Mouse (Mus musculus) frontal cortex, adult 2 months (tissue): ENCODE results near the gene Nmnat3. TPM values are rescaled to one million over a fixed set of nuclear protein-coding genes. Genes with fewer than 3 reads are reported as not detected.
"Not testable (repeated sequence)": the region's sequence is repeated elsewhere in the genome, so short reads cannot be mapped to it uniquely, and the experiment has no call there.

Source experiments
- DNase-seq, 2 experiments: peaks; one replicate each; pipeline ENCODE4 v3.0.0; 2022; ENCODE audit warnings: low spot score in 1 of 2; ENCODE audit errors: extremely low spot score in 1 of 2
- polyA plus RNA-seq: library from polyadenylated mRNA; depleted of rRNA; stranded (reverse); fragments of >200 nt; gene quantifications from 2 replicates; pipeline ENCODE4 v1.2.3, GENCODE M21; 2012; rRNA removed

The Nmnat3 gene
- polyA plus RNA-seq: 3.3 and 3.7 TPM in 2 replicates

DNA sequence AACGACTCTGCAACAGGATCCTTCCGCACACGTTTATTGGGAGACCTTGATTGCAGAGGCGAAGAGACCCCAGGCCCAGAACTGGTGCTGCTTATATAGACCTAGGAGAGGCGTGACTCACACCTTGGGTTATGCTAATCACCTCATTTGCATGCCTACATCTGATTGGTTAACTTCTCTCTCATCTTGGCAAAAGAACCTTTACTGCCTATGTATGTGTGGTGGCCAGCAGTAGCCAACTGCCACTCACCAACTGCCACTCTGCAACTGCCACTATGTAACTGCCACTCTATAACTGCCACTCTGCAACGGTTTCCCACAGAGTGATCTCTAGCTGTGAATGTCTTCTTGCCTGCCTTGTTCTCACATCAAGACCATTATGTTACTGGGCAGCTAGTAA is at the start of gene Nmnat3:
Gene Nmnat3, plus strand, starts transcription at position 301 of the 400 bp plus-strand sequence.
- not testable (repeated sequence) for DNase-seq

DNA sequence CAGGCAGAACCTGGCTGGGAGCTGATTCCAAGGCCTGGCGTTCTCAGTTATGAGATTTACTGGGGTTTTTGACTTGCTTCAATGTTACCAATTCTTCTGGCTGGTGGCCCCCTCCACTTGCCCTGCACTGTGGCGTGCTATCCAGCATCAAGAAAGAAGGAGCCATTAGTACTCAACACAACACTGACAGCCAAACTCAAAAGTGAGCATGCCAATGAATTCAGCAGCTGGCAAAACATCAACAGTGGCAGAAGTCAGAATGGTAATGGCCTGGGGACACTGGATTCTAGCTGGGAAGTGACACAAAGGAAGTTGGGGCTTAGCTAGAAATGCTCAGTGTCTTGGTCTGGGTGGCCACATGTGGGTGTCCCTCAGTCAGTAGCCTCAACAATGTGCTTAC is 43.8 kb upstream of the Nmnat3 start:
- DNase-seq: no peak

DNA sequence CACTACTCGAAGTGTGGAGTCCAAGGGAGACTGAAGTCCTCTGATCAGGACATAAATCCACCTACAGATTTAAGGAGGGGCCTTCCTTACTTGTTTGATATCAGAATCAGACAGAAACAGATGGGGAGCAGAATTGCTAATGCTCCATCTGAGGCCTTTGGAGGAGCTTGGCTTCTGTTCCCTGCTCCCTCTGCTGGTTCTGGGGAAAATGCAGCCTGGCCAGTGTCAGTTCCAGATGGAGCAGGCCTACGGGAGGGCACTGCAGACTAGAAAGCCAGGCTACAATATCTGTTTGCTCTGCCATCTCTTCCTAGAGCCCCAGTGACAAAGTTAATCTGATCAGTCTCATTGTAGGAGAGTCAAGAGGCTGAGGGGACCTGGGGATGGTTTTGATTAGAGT is 43.0 kb upstream of the Nmnat3 start:
- peak; percentile 23 to 80 for DNase-seq

DNA sequence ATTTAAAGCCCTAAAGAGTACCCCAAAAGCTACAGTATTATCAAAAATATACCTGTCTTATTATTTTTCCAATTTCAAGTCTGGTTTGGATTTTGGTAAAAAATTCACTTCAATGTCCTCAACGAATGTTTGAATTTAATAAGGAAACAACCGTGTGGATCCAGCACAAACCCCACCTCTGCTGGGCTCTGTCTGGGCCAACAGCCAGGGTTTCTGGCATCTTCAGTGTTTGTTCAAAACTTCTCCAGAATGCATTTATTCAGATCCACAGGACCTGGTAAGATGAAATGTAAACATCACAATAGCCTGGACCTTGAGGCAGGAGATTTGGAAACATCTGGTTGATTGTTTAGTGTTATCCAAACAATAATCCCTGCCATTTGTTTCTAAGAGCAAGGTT is 42.0 kb upstream of the Nmnat3 start:
- DNase-seq: no peak

DNA sequence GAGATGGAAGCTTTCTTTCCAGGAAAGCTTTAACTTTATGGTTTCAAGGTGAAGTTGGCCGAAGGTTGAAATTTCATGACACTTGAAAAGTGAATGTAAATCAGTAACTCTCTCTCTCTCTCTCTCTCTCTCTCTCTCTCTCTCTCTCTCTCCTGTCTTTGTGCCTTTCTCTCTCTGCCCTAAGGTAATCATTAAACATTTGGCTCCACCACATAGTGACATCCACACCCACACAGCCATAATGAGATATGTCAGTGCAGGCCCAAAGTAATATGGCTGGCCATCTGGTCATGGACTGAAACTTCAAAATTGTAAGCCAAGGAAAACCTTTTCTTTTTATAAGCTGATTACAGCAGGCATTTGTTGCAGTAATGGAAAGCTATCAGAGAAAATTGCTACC is 40.9 kb upstream of the Nmnat3 start:
- DNase-seq: no peak

DNA sequence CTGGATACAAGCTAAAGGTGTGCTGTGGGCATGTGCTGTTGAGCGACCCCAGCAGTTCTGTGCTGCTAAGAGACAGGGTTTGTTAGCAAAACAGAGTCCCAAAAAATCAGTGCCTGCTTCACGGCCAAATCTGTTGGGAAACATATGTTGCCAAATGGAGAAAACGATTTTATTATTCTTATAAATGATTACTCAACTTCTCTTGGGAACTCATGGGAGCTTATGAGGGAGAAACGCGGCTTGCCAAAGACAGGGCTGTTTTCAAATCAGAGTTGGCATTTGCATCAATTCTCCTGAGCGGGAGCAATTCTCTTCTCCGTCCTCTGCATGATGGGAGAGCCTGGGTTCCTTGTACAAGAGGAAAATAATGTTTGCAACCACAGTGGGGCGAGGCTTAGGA is 27.0 kb upstream of the Nmnat3 start:
- peak in 1 of 2 experiments; percentile 12 for DNase-seq

DNA sequence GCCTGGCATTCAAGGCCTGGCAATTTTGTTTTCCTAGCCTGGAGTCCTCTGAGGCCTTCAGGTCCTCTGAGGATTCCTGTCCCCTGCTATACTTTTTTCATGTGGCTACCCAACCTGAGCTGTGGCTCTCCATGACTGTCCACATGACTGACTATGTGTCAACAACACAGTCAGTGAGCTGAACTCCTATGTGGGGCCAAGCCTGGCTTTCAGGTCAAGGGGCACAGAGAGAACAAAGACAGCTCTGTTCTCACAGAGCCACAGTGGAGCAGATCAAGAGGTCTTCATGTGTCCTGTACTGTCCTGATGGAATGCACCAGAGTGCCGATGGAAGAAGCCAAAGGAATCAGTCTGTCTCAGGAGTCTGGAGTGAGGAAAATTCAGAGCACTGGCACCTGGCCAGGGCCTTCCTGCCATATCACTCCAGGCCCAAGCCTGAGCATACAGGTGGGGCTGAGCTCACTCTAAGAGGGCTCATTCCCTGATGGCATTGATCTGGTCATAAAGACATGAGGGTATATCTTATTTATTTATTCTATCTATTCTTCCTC is 25.7 kb upstream of the Nmnat3 start:
- DNase-seq: no peak

DNA sequence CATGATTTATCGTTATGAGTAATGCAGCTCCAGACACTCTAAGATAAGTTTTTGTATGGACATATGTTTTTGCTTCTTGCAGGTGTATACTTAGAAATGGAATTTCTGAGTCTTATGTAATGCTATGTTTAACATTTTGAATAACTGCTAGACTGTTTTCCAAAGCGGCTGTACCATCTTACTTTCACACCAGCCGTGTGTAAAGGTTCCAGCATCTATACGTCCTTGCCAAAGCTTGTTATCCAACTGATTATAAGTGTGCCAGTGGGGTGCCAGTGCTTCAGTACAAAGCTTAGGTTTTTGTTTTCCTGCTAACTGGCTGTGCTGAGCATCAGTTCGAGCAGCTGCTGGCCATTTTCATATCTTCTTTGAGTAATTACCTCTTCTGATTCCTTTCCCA is 22.3 kb upstream of the Nmnat3 start:
- DNase-seq: peak in 1 of 2 experiments; percentile 13

DNA sequence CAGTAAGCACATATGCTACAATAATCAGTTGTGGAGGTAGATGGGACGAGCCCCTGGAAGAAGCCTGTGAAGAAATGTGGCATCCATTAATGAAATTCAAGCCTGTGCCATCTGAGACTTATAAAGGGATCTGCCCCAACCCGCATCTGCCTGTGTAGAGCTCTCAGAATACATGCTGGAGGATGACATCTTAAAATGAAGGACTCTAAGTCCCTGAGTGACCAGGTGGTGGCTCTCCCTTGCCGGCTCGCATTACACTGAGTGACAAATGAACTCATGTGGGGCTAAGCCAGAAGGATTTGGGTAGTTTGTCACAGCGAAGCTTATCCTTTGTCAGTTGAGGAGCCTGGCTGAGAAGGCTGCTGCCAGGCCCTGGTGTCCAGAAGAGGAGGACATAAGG is 14.5 kb upstream of the Nmnat3 start:
- DNase-seq: no peak

DNA sequence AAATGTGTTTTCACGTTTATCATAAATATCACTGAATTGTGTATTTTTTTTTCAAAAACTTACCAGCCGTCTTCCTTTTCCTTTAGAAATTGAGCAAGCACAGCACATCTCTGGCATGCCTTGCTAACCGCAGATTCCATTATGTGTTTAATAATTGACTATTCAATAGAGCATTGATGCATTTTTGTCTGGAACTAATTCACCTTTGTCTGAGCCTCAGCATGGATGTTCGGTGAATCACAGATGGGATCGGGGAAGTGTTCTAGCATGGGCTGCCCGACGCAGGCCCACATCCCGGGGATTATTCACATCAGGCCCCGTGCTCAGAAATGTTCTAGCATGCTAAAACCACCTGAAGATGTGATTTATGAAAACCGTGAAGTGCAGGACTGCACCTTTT is 12.2 kb upstream of the Nmnat3 start:
- no peak for DNase-seq

DNA sequence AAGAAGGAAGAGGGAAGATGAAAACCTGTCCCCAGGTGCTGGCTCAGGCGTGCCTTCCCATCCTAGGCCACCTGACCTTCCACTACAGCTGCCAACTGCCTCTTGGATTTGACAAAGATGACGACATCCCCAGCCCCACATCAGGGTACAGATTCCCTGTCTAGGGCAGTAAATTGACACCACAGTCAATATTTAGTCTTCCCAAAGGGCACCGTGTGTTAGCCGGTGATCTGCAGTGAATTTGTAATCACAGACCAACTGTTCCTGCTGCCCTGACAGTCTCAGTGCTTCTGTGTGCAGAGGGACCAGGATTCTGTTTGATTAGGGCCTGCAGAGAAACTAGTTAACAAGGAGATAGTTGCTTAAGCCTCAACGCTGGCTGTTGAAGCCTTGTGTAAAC is 7.1 kb upstream of the Nmnat3 start:
- no peak for DNase-seq

DNA sequence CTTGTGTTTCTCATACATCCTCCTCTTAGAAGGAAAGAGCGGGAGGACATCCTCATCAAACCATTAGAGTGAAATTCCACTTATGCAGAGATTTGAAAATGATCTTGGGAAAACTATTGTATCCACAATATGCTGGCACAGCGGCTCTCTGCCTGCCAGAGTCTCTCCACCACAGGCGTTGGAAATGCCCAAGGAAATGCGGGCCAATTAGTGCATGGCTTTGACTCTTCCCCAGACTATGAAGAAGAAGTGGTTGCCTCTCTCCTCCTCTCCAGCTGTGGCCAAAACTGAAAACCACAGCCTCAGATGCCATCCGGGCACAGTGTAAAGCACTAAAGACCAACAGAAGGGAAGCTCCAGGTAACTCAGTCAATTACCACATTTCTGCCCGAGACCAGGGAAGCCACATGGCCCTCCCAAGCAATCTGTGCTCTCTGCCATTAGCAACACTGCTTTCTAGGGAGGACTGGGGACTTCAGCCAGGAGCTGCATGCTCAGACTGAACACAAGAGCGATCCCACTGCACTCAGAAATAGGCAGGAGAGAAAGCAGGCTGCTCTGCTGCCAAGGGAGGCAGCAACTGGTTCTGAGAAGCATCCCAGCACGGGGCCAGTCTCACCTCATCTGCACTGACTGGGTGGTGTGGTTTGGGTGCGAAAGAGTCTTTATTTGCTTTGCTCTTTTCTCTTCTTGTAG is 1.5 kb upstream of the Nmnat3 start:
- DNase-seq: no peak

DNA sequence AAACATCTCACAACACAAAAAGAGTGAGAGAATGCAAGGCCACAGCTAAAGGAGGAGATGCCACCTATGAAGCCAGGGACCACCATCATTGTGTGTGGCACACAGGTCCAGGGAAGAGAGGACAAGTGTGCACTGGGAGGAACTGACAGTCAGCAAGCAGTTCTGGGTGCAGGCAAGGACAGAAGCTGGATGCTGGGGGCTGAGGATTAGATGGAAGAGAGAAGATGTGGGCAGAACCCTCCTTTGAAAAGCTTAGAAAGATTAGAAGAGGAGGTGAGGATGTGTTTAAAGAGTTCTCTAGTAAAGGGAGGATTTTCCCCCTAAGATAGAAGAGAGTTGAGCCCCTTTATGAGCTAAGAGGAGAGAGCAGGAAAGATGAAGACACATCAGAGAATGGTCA is 2.4 kb downstream of the Nmnat3 start:
- no peak for DNase-seq

DNA sequence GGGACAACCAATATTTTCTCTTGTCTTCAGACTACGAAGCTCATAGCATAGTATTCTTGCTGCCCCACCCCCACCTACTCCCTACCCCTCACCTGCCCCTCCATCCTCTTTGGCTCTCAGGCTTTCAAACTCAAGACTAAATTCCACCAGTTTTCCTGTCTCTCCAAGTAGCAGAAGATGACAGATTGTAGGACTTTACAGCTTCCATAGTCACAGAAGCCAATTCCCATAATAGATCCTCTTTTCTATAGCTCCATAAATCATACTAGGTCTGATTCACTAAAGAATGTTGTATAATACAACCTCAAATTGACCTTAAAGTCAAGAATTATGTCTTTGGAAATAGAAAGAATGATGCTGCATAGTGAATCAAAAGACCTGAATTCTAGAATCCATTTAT is 3.4 kb downstream of the Nmnat3 start:
- DNase-seq: no peak

DNA sequence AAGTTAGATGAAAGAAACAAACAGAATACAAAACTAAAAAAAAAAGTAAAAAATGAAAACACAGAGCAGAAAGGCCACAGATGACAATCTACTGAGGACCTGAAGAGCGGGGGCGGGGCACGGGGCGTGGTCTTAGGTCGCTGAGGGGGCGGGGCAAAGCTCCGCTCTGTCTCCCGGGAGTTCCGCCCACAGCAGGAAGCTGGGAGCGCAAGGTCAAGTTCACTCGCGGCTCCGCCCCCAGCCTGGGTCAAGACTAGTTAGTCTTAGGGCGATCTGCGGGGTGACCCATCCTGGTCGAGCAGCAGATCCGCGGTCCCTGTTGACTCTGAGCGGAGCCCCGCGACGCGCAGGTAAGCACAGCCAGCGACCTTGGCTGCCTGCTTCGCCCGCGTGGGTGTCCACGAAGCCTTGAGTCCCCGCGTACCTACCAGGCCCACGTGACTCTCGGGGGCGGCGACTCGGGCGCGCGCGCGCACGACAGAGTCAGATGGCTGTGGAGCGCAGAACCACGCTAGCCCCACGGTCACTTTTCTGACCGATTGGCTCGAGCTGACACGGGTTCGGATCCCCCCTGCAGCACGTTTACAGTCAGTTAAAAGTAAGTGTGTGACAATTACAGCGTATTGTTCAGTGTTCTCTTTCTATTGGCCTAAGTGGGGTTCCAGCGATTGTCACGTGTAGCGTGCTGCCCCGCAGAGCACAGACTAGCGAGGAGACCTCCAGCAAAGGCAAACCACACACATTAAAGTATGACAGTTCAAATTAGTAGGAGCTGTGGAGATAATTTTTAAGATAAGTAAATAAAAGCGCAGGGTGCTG is 9.4 kb downstream of the Nmnat3 start:
- DNase-seq: peak; percentile 50 to 76

DNA sequence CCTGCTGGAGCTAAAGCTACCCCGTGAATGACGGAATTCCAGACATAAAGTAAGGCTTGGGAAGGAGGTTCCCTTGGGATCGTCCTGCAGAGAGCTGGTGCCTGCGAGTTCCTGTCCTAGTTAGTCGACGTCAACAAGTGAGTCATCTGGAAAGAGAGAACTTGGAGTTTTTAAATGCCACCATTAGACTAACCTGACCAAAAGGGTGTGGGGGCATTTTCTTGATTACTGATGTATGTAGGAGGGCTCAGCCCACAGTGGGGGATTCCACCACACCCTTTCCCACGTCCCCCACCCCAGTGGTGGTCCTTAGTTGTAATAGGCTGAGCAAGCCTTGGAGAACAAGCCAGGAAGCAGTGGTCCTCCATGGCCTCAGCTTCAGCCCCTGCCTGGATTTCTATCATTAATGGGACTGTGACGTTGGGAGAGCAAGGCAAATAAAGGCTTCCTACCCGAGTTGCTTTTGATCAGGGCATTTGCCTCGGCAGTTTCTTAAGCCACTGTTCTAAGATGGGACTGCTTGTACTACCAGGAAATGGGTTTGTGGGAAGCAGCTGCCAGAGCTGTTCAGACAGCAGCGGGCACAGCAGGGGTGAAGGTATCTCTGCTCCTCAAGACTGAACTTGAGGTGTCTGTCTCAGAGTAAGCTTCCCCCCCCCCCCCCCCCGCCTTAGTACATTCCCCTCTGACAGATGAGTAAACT is 10.2 kb downstream of the Nmnat3 start:
- no peak for DNase-seq

DNA sequence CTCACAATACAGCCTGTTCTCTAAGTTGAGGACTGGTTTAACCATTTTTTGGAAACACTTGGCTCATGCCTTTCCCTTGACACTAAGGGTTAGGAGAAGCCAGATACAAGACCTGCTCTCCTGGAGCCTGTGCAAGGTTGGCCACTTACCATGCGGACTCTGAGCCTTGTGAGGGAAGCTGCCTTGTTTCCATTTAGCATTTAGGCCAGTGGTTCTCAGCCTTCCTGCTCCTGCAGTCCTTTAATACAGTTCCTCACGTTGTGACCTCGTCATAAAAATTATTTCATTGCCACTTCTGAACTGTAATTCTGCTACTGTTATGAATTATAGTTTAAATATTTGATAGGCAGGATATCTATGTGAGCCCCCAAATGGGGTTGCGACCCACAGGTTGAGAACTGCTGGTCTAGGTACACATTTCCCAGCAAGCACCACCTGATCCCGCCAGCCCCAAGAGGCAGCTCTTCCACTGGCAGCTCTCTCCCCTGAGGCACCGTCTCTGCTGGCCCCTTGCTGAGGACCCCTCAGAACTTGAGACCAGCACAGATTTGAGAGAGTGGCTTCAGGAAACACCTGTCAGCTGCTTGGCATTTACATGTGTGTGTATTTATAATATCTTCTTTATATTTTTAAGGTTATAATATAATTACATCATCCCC is 10.8 kb downstream of the Nmnat3 start:
- DNase-seq: no peak

DNA sequence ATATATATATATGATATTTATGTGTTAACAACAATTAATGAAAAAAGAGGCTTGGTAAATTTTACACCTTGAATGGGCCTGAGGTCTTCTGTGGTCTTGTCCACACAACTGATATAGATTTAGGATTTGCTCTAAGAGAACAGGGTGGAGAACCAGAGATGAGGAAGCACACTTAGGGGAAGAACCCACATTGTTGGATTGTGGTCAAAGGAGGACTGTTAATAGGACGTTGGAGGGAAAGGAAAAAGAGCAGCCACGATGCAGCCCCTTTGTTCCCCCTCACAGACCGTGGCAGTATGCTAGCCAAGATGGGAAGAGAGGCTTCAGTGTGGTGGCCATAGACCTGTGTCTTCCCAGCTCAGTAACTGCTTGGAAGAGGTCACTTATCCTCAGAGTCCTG is 11.5 kb downstream of the Nmnat3 start:
- DNase-seq: no peak

DNA sequence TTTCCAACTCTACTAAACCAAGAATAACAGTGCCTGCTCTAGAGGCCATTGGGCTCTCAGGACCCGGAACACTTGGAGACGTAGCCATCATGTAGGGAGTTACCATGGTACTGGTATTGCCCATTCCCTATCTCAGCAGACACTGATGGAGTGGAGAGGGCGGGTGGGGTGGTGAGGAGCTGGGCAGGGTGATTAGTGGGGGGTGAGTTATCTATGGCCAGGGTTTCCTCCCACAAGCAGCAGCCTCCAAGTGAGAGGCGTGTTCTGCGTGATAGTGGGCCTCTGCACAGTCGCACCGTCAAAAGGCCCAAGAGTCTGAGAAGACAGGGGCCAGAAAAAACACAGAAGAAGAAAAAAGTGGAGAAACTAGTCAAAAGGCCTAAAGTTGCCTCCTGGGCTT is 12.0 kb downstream of the Nmnat3 start:
- DNase-seq: no peak

DNA sequence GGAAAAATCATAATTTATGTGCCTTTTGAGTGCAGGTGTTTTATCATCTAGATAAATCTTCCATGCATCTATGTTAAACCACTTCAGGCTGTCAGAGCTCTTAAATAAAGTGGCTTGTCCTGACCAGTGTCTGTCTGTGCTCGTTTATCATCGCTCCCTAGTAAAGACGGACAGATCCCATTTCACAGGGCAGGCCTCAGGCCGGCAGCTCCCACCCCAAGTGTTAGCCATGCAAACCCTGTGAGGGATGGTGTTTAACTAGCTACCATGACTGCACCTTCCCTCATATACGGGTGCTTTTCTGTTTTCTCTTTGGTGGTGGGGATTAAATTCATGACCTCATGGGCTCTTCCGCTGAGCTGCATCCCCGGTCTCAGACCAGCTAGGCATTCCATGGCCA is 13.3 kb downstream of the Nmnat3 start:
- no peak for DNase-seq

DNA sequence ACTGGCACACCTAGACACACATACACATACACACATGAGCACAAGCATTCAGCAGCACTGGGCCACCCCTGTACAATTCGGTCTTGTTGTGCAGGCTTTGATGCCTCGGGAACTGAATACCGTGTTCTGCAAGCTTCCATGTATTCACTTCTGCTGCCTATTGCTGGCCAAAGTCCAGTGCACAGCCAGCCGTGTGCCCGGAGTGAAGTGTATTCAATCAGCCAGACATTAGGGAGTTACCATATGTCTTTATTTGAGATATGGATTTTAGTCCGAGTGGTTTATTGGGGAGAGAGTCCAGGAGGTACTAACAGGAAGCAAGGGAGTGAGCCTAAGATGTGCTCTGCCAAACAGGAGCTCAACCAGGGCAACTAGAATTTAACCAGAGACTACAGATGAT is 19.8 kb downstream of the Nmnat3 start:
- DNase-seq: no peak
